Comparison of ENCODE assay signal across 13 mouse cellular contexts in genomic region chrX:129656906-129657305, GRCm38 (mm10).
DNase-seq lines count a peak whose midpoint lies in the region; ATAC-seq lines count a peak whose summit lies in the region.
"Had no signal": no experiment of that assay in that cellular context is flagged by ENCODE, and none has a peak within 500 bp of the region (broad histone marks: within the 10 kb centered on the region; RNA-seq: fewer than 3 reads in every experiment).

No protein-coding gene starts in this region.

- no peak overlapping the region for H3K9ac ChIP-seq in forebrain, embryonic 16.5 days (replicated peaks; ENCODE audit: low read depth, low read length)
- H3K9ac ChIP-seq: heart, embryonic 15.5 days; limb, embryonic 15.5 days had no signal

- no peak overlapping the region for H3K4me2 ChIP-seq in forebrain, embryonic 16.5 days (ENCODE audit: low read length)
- H3K4me2 ChIP-seq: heart, embryonic 15.5 days; limb, embryonic 15.5 days had no signal

- peak; percentile 26 for DNase-seq in adrenal gland, adult 2 months
- DNase-seq in adrenal gland, postnatal 4 days (ENCODE audit: low spot score in 2 of 2), result no peak
- peak; percentile 3 for DNase-seq in left cerebral cortex, postnatal 4 days
- DNase-seq in left cerebral cortex, adult 8-10 months (ENCODE audit: low spot score in 2 of 2), result no peak
- peak; percentile 2 for DNase-seq in adrenal gland, postnatal 25 days
- no peak for DNase-seq in frontal cortex, postnatal 14 days (ENCODE audit: low spot score in 2 of 2)
- DNase-seq in urinary bladder, postnatal 25 days (ENCODE audit: low spot score), result no peak

- peak; percentile 79; the same call in 1 of the 2 replicates for ATAC-seq in forebrain, embryonic 16.5 days
- ATAC-seq: midbrain, embryonic 16.5 days had no signal

- H3K4me1 ChIP-seq in forebrain, embryonic 16.5 days (replicated peaks; ENCODE audit: control insufficient read depth, insufficient read depth, low read length), result no peaks in the 10 kb centered on the region
- H3K4me1 ChIP-seq: heart, embryonic 15.5 days; limb, embryonic 15.5 days had no signal

- no peak overlapping the region for H3K27ac ChIP-seq in forebrain, embryonic 16.5 days (ENCODE audit: low read length)
- H3K27ac ChIP-seq: heart, embryonic 15.5 days; limb, embryonic 15.5 days; stomach, postnatal 0 days had no signal

- no peaks in the 10 kb centered on the region for H3K27me3 ChIP-seq in forebrain, embryonic 16.5 days (replicated peaks; ENCODE audit: control insufficient read depth, insufficient read depth, low read length)
- H3K27me3 ChIP-seq: heart, embryonic 15.5 days; limb, embryonic 15.5 days had no signal

- intact Hi-C loops in left cerebral cortex, postnatal 4 days (cut with DNase I), result no loop called here

- H3K4me3 ChIP-seq in forebrain, embryonic 16.5 days (replicated peaks; ENCODE audit: low read length), result no peak overlapping the region
- H3K4me3 ChIP-seq: erythroblast, embryonic 14.5 days; heart, embryonic 15.5 days; limb, embryonic 15.5 days had no signal

- no peaks in the 10 kb centered on the region for H3K9me3 ChIP-seq in forebrain, embryonic 16.5 days (ENCODE audit: control insufficient read depth, low read length)
- H3K9me3 ChIP-seq: heart, embryonic 15.5 days; limb, embryonic 15.5 days had no signal

- no peaks in the 10 kb centered on the region for H3K36me3 ChIP-seq in forebrain, embryonic 16.5 days (ENCODE audit: control insufficient read depth, insufficient read depth)
- H3K36me3 ChIP-seq: heart, embryonic 15.5 days; limb, embryonic 15.5 days had no signal

Comparison
In these comparisons a context has a peak if more than half of its experiments do, and no peak if none do; other contexts are left out.
1. DNase-seq: peak in adrenal gland, adult 2 months (single experiment), left cerebral cortex, postnatal 4 days (single experiment) and adrenal gland, postnatal 25 days (single experiment); none in adrenal gland, postnatal 4 days (0 of 2), left cerebral cortex, adult 8-10 months (0 of 2), frontal cortex, postnatal 14 days (0 of 2) and urinary bladder, postnatal 25 days (single experiment).